Mouse (Mus musculus) bone marrow, adult 2 months (tissue): ENCODE results near the gene Cldn22.

ENCODE experiments used
- CTCF ChIP-seq: fragments of 200-500 bp; IDR thresholded peaks from 2 replicates; pipeline ENCODE4 v1.5.1; 2011; ENCODE audit warnings: low read length, control low read depth; ENCODE audit not compliant: control insufficient read depth, insufficient read depth
- POLR2A ChIP-seq: fragments of 200-500 bp; IDR thresholded peaks from 2 replicates; pipeline ENCODE4 v1.6.1; 2011; ENCODE audit warnings: low read depth, mild to moderate bottlenecking, control low read depth, low read length, borderline replicate concordance; ENCODE audit not compliant: control insufficient read depth

DNA sequence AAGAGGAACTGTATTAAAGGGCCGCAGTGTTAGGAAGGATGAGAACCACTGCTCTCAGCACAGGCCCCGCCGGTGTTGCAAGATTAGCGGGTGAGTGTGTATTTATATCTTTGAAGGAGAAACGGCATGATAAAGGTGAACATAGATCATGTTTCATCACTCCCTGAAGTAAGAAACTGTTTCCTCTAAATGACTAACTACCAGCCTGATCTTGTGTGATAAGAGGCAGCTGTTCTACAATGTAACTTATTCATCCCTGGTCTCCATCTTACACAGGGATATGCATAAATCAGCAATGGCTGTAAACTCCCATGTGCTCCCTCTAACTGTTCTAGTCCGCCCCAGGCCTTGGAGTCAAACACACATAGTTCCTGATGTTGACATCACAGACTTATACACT, 24.8 kb upstream of the Cldn22 start:
- TF ChIP-seq CTCF: no peak
- no peak for TF ChIP-seq POLR2A
